Mouse (Mus musculus) cerebellum, adult 11-12 months (tissue): Measurements from ENCODE around the gene Trappc10.

Source experiments
- DNase-seq: peaks from one replicate; pipeline ENCODE4 v3.0.0; 2022

The Trappc10 gene

DNA sequence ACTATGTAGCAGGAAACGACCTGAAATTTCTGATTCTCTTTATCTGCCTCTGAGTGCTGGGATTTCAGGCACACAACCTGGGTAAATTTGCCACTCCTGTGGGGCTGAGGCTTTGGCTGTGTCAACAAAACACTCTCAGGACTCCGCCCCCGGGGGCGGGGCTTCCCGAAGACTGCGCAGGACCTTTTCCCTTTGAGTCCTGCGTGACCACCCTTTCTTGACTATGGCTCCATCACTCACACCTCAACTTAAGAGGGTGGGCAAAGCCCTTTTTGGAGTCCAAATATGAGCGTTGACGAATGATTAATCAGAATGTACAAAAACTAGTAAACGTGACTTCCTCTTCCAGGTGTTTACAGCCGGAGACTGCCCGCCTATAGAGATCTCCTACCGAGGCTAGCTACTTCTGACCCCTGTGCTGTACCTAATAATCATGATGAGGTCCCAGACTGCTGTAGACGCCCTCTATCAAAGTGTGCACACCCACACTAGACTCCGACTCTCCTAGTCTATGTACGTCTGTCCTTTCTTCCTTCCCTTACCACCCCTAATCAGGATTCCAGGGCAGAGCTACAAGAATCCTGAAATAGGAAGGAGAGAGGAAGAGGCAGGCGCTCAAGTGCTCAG lies 85.1 kb downstream of the Trappc10 start:
- DNase-seq = peak; percentile 68

DNA sequence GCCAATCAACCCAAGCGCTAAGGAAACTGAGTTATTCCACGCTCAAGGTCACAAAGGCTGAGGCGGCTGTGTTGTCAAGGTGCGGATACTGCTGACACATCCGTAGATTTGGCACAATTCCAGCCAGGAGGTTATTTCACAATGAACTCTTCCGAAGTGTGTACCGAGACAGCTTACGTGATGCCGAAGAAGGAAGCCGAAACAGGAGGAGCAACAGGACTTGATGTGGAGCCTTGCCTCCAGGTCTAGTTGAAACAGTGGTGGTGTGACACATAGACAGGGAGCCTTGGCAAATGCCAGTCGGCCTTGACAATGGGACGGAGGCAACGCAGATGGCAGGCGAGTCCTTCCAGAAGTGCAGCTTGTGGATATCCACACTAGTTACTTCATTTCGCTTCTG lies 86.4 kb downstream of the Trappc10 start:
- no peak for DNase-seq

DNA sequence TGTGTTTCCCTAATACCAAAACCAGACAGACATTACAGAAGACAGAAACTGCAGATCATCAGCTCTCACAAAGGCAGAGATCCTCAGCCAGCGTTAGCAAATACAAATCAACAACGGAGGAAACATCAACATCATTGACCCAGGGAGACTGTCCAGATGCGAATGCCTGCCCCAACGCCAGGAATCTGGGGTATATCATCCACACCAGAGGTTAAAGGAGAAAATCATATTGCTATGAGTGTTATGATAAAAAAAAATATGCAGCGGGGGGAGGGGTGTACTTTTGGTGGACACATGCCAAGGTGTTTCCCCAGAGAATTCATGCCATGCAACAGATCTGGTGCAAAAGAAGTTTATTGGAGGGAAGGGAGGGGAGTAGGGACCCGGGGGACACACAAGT lies 87.5 kb downstream of the Trappc10 start:
- no peak for DNase-seq

DNA sequence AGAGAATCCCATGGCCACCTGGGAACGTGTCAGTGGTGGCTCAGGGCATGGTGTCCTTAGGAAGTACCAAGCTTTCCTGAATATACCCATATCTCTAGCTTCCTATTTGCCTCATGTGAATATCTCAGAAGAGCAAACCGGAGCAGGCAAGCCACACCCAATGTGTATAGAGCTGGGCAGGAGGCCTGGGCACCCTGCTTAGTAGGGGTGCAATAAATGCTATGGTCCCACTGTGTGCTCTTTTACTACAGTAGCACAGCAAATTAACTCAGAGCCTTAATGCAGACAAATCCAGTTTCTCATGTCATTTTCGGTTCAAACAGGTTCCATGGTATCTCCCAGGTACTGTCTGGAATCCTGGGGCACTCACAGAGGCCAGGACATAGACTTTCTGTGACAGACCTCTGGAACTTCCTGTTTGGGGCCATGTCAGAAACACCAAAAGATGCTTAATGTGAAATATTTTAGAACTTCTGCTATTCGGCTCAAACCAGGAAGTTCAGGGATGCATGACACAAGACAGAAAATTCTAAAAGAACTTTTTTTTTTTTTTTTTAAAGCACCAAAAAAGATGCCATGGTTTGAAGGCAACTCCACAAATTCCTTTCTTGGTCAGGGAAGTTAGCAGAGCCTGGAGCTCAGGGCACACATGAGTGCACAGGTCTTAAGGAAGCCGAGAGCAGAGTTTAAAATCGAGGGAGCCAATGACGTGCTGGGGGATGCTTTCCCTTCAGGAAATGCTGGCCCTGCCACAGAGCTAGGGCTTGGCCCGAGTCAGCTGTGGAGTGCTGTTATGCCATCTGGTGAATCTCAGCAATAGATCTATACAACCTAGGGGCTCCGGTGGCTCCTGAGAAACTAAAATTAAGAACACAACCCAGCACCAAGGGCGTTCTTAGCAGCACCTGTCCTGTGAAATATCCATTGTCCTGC lies 95.3 kb downstream of the Trappc10 start:
- DNase-seq = no peak

DNA sequence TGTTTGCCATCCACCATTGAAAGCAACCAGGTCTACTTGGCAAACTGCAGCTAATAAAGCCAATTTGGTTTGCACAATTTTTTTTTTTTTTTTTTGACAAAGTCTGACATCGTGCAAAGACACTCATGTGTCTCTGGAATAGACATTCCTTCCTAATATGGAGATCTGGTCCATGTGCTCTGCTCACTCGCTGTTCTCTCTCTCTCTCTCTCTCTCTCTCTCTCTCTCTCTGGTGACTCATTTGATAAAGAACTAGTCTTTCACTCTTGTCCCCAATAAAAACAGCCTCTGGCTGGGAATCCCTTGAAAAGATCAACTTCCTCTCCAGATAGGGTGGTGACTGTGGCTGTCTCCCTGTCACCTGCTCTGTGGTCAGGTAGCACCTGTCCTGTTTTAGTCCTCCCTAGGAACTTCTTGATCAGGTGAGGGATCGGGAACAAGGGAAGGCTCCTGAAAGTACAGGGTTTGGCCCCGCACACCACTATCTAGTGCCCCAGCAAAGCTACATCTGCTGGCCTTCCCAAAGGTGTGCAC lies 96.5 kb downstream of the Trappc10 start:
- no peak for DNase-seq

- no peak for DNase-seq
Observed at GRCm38 (mm10) chr10:78143727-78144505, 100.5 kb downstream of the Trappc10 start.

GRCm38 (mm10) chr10:78140843-78141242 lies 103.6 kb downstream of the Trappc10 start:
- no peak for DNase-seq

GRCm38 (mm10) chr10:78140251-78140600 lies 104.2 kb downstream of the Trappc10 start:
- no peak for DNase-seq

- DNase-seq = no peak
Observed at GRCm38 (mm10) chr10:78139572-78140250, 104.7 kb downstream of the Trappc10 start.

DNA sequence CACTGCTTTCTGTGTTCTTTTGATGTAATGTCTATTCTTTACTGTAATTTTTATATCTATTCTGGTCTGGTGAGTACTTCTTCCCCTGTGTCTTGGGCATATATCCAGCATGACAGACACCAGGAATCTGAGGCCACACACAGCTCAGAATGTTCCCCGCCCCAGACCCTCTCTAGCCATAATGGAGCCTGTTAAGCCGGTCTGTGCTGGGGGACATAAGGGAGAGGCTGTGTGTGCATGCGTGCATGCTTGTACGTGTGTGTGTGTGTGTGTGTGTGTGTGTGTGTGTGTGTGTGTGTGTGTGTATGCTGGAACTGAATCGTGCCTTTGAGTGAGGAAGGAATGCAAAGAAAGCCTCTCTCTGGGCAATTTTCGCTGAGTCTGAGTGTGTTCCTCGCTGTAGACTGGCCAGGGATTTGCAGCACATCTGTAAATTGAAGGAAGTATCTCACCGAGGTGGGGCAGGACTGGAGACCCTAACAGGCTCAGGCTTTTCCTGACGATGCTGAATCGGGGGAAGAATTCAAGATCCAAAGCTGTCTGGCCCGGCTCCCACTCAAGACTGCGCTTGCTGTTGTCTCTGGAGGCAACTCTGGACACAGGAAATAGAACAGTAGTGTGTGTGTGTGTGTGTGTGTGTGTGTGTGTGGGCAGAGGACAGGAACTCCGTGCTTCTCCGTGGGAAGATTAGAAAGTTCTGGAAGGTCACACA lies 105.5 kb downstream of the Trappc10 start:
- no peak for DNase-seq

DNA sequence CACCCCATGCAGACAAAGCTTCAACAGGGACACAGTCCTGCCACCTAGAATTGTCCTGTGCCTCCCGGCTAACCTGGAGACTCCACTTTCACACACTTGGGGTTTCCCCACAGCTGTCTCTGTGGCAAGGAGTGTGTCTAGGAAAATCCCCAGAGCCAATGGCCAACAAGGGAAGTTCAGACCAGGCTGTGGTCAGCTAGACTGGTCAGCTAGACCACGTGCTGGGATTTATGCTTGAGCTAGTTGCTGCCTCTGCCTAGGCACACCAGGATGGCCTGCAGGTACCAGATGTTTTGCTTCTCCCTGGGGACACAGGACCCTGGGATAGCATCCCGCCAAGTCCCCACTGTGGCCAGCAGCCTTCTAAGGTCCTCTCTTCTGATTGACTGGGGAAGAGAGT lies 107.2 kb downstream of the Trappc10 start:
- DNase-seq = no peak
